Mouse (Mus musculus) left cerebral cortex, postnatal 14 days (tissue): ENCODE data around the gene Apobec3. TPM values are rescaled to one million over a fixed set of nuclear protein-coding genes. Genes with fewer than 3 reads are reported as not detected.
A peak's percentile ranks its signal among the peaks of the same experiment; 100 is the strongest.
"Not testable (repeated sequence)": the region's sequence is repeated elsewhere in the genome, so short reads cannot be mapped to it uniquely, and the experiment has no call there.

Experiments
- DNase-seq, 2 experiments: peaks; one replicate each; pipeline ENCODE4 v3.0.0; 2021 to 2022; ENCODE audit warnings: low spot score in 2 of 2, mixed read lengths in 1 of 2
- intact Hi-C: fragments of 180-260 bp; cut with DNase I; formaldehyde crosslinking; loops from one replicate; pipeline ENCODE4 v1.15.1; 2025
- total RNA-seq, 2 experiments: library from RNA; stranded (reverse); gene quantifications; 2 replicates each; pipeline ENCODE4 v1.2.3; 2021

Gene Apobec3
- total RNA-seq, 2 experiments from 2014 or later: 4.2 to 5.1 TPM

- intact Hi-C loops: no loop called here
- no peak for DNase-seq
Observed at GRCm38 (mm10) chr15:79916150-79916549, 24.7 kb downstream of the Apobec3 start.

DNA sequence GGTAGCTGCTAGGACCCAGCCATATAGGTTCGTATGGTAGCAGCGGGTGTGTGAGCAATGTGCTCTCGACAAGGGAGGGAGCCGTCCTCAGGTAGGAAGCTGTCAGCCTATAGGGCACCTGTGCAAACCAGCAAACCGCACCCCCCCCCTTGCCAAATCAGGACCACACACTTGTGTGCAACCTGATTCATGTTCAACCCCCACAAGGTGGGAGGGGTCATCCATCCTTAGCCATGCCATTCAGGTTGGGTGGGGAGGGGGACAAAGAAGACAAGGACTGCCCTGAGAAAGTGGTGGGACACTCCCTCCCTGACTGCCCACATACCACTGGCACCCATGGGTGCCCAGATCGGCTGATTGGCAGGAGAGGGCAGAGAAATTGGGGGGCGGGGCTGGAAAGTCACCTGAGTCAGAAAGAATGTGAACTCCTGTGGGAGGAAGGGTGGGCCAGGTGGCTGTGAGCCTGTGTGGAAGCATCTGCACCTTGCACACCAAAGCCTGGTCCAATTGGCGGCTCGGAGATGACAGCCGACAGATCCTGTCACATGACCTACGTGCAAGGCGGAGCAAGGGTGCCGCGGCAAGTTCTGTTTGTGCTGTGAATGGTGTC, 25.8 kb downstream of the Apobec3 start:
- DNase-seq: no peak
- intact Hi-C loops: no loop called here

- DNase-seq: no peak
- intact Hi-C loops: no loop called here
Observed at GRCm38 (mm10) chr15:79918485-79918884, 27.0 kb downstream of the Apobec3 start.

DNA sequence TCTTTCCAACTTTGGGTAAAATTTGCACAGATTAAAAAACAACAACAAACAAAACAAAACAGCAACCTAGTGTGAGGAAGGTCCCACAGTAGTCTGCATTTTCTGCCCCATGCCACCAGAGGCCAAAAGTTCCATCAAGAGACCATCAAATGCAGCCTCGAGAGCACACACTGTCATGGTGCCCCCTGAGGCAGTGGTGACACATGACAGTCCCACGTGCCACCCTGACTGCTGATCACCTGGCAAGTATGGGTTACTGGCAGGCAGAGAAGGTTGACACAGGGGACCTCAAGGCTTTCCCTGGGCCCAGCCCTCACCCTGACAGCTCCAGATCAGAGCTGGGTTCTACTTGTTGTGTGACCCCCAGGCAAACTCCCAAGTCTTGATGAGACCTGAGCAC, 28.3 kb downstream of the Apobec3 start:
- no peak for DNase-seq
- intact Hi-C loops: no loop called here

DNA sequence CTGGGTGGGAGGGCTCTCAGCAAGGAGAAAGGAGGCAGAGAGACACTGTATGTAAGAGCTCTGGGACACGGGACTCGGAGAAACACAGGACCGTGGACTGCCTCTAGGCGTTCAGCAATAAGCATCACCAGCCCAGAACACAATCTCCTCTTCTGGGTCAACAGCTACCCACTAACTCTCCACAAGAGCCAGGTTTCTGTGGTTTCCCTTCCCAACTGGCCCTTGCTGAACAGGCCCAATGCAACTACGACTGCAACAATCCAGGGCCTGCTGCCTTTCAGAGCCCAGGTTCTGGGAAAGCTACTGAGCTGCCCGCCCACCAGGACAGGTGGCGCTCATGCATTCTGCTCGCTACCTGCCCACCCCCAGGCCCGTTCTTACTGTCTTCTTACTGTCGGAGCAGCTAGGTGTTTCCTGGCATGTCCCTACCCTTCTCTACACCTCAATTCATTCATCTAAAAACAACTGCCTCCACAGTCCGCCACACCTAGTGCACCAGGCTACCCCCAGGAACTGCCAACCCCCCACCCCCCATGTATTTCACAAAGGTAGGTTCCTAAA, 35.5 kb downstream of the Apobec3 start:
- intact Hi-C loops: no loop called here
- DNase-seq: no peak

- intact Hi-C loops: no loop called here
- peak; percentile 89 to 96 for DNase-seq
Observed at GRCm38 (mm10) chr15:79927637-79928122, 36.2 kb downstream of the Apobec3 start.

GRCm38 (mm10) chr15:79928316-79928715, 36.9 kb downstream of the Apobec3 start:
- no peak for DNase-seq
- intact Hi-C loops: no loop called here

DNA sequence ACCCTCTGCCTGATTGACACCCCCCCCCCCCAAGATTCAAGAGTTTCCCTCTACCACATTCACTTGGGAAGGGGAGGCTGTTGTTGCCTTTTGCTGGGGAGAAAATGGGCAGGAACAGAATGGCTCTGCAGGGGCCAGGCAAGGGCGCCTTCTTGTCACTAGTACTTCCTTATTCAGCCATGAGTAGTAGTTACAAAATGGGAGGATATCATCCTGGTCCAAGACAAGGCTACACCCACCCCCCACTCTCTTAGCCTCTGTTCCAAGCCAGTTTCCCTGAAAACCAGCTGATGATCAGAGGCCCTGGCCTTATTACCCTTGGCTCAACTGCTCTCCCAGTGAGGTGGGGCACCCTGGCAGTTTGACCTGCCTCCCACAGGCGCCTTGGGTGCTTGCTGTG, 37.3 kb downstream of the Apobec3 start:
- DNase-seq: no peak
- intact Hi-C loops: no loop called here

DNA sequence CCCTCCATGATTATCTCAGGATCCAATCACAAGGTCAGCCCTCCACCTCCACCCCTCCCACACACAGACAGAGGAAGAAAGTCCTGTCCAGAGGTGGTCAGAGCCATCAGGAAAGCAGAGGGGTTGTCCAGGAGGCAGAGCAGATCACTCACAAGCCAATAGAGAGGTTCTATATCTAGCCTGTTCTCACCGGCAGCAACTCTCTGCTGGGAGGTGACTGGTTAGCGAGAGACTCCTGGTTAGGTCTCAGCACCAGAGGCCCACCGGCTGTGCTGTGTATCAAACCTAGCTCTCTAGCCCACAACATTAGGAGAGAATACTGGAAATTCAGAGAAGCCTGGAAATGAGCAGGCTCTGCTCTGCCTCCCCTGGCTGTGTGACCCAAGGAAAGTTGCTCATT, 38.3 kb downstream of the Apobec3 start:
- DNase-seq: no peak
- intact Hi-C loops: loop anchor here (5.0 kb wide), 1 partner anchor 97 kb away; the partner anchor contains the start of genes Cbx6 and Npcd

- DNase-seq: no peak
- intact Hi-C loops: loop anchor here (5.0 kb wide), 1 partner anchor 99 kb away; the partner anchor contains the start of genes Cbx6 and Npcd
Observed at GRCm38 (mm10) chr15:79931496-79932141, 40.2 kb downstream of the Apobec3 start.

- intact Hi-C loops: loop anchor here (5.0 kb wide), 1 partner anchor 100 kb away; the partner anchor contains the start of genes Cbx6 and Npcd
- peak; percentile 79 to 87 for DNase-seq
Observed at GRCm38 (mm10) chr15:79932323-79932987, 41.0 kb downstream of the Apobec3 start.

- intact Hi-C loops: loop anchor here (5.0 kb wide), 1 partner anchor 101 kb away; the partner anchor contains the start of genes Cbx6 and Npcd
Observed at GRCm38 (mm10) chr15:79933052-79933669, 41.7 kb downstream of the Apobec3 start.

GRCm38 (mm10) chr15:79933670-79934514, 42.4 kb downstream of the Apobec3 start:
- no peak for DNase-seq
- intact Hi-C loops: loop anchor here (5.0 kb wide), 1 partner anchor 102 kb away; the partner anchor contains the start of genes Cbx6 and Npcd

More at GRCm38 (mm10) chr15:79933052-79933669, 41.7 kb downstream of the Apobec3 start:
- no peak for DNase-seq

- no peak for DNase-seq
- intact Hi-C loops: loop anchor here (5.0 kb wide), 1 partner anchor 102 kb away; the partner anchor contains the start of genes Cbx6 and Npcd
Observed at GRCm38 (mm10) chr15:79934776-79935175, 43.3 kb downstream of the Apobec3 start.

DNA sequence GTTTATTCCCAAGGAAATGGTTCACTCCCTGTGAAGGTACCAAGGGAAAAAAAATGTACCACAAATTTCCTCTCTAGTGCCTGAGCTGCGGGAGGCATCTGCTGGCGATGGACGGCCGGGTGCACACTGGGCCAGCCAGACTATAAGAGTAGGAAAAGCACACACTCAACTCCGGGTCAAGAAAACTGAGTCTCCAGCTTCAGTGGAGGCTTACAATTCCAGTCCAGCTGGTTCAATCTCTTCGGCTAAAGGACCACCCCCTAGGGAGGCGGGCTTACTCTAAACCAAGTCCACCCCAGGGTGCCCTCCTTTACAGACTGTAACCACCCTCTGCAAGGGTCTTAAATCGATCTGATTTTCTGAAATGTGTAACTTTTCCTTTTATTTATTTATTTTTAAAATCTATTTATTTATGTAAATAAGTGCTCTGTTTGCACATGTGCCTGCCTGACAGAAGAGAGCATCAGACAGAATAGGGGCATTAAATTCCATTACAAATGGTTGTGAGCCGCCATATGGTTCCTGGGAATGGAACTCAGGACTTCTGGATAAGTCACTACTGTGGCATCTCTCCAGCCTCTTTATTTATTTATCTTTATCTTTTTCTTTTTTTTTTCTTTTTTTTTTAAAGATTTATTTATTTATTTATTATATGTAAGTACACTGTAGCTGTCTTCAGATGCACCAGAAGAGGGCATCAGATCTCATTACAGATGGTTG, 44.4 kb downstream of the Apobec3 start:
- intact Hi-C loops: no loop called here
- no peak for DNase-seq

GRCm38 (mm10) chr15:79936374-79936751, 44.9 kb downstream of the Apobec3 start:
- DNase-seq: no peak
- intact Hi-C loops: no loop called here

DNA sequence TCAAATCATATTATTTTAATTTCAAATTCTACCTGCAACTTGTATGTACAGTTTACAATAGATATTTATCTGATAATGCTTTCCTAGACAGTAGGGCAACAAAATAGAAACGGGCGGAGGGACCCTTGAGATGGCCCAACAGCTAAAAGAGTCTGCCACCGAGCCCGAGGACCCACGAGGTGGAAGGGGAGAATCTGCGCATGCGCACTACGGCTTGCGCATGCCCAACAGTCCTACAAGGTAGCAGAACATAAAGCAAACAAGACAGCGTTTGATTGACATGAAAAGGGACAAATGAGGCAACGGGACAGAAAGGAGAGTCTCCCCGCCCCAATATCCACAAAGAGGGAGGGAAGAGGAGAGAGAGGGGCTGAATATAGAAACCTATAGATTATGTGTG, 47.6 kb downstream of the Apobec3 start:
- intact Hi-C loops: no loop called here
- DNase-seq: no peak

- intact Hi-C loops: not testable (repeated sequence)
Observed at GRCm38 (mm10) chr15:79939501-79939900, 48.0 kb downstream of the Apobec3 start.

More at GRCm38 (mm10) chr15:79939501-79939900, 48.0 kb downstream of the Apobec3 start:
- not testable (repeated sequence) for DNase-seq
